Mouse (Mus musculus) liver, embryonic 16.5 days (tissue): Measurements from ENCODE around the gene Cyp2s1. TPM values are rescaled to one million over a fixed set of nuclear protein-coding genes. Genes with fewer than 3 reads are reported as not detected.
A peak's percentile ranks its signal among the peaks of the same experiment; 100 is the strongest.

Source experiments
- ATAC-seq: fragments of 200-750 bp; cut with Nextera tagmentation; 2 replicates; pipeline ENCODE4 v1.8.0; 2017; ENCODE audit warnings: low read depth, mild to moderate bottlenecking, moderate number of reproducible peaks, moderate library complexity
- H3K27ac ChIP-seq: fragments of 300-500 bp; sonication (generic); 2 replicates; pipeline ENCODE4 v1.5.1; 2014; ENCODE audit warnings: mild to moderate bottlenecking, low read length
- H3K27me3 ChIP-seq: fragments of 300-500 bp; sonication (generic); 2 replicates; pipeline ENCODE4 v1.6.1; 2014; ENCODE audit warnings: low read depth, low read length, mixed read lengths; ENCODE audit not compliant: control insufficient read depth, insufficient read depth
- H3K36me3 ChIP-seq: fragments of 300-500 bp; sonication (generic); 2 replicates; pipeline ENCODE4 v1.6.1; 2014; ENCODE audit warnings: mild to moderate bottlenecking; ENCODE audit not compliant: control insufficient read depth, insufficient read depth
- H3K4me1 ChIP-seq: fragments of 300-500 bp; sonication (generic); 2 replicates; pipeline ENCODE4 v1.6.1; 2014; ENCODE audit warnings: low read depth, low read length, mixed read lengths; ENCODE audit not compliant: control insufficient read depth
- H3K4me2 ChIP-seq: fragments of 300-500 bp; sonication (generic); 2 replicates; pipeline ENCODE4 v1.6.1; 2014; ENCODE audit warnings: low read depth, low read length, mixed read lengths
- H3K4me3 ChIP-seq: fragments of 300-500 bp; sonication (generic); 2 replicates; pipeline ENCODE4 v1.5.1; 2014; ENCODE audit warnings: low read depth, mild to moderate bottlenecking, low read length
- H3K9ac ChIP-seq: fragments of 300-500 bp; sonication (generic); 2 replicates; pipeline ENCODE4 v1.6.1; 2014; ENCODE audit warnings: low read depth, low read length
- H3K9me3 ChIP-seq: fragments of 300-500 bp; sonication (generic); replicated peaks from 2 replicates; pipeline ENCODE4 v1.6.1; 2016; ENCODE audit warnings: low read length; ENCODE audit not compliant: control insufficient read depth
- WGBS: fragments of 180-500 bp; shearing (Covaris S2); extraction: QIAGEN DNeasy Blood & Tissue Kit; methylation state at CpG from one replicate; pipeline ENCODE4 v1.1.7; 2014; ENCODE audit not compliant: insufficient replicate concordance; 5-methylcytosine and 5-hydroxymethylcytosine counted together
- polyA plus RNA-seq: library from polyadenylated mRNA; unstranded; fragments of >200 nt; fragmentation: Nextera tagmentation; extraction: Ambion mirVana; gene quantifications from 2 replicates; pipeline ENCODE4 v1.2.1, GENCODE M21; 2015

The Cyp2s1 gene
- polyA plus RNA-seq, 1 experiment from 2014 or later, result 0.80 TPM

GRCm38 (mm10) chr7:25844885-25845284 is 28.2 kb upstream of the Cyp2s1 start:
- Histone ChIP-seq H3K4me1 (no peaks in the 10 kb centered on the region), H3K27ac (no peak overlapping the region), H3K9ac (no peak overlapping the region), H3K36me3 (no peaks in the 10 kb centered on the region), H3K4me3 (no peak overlapping the region), H3K4me2 (no peak overlapping the region), H3K27me3 (no peaks in the 10 kb centered on the region), H3K9me3 (no peaks in the 10 kb centered on the region)
- no peak for ATAC-seq
- 45% methylated on average over 3 of the region's 3 CpGs for WGBS

- 48% methylated on average over 8 of the region's 8 CpGs for WGBS
- Histone ChIP-seq H3K9me3 (no peaks in the 10 kb centered on the region), H3K9ac (no peak overlapping the region), H3K27me3 (no peaks in the 10 kb centered on the region), H3K4me1 (no peaks in the 10 kb centered on the region), H3K27ac (no peak overlapping the region), H3K4me2 (no peak overlapping the region), H3K36me3 (no peaks in the 10 kb centered on the region), H3K4me3 (no peak overlapping the region)
- ATAC-seq, result no peak
These were observed 27.7 kb upstream of the Cyp2s1 start for GRCm38 (mm10) chr7:25844423-25844822.

GRCm38 (mm10) chr7:25843492-25843891 is 26.8 kb upstream of the Cyp2s1 start:
- Histone ChIP-seq H3K4me1 (no peaks in the 10 kb centered on the region), H3K4me2 (no peak overlapping the region), H3K27me3 (no peaks in the 10 kb centered on the region), H3K9me3 (no peaks in the 10 kb centered on the region), H3K4me3 (no peak overlapping the region), H3K9ac (no peak overlapping the region), H3K36me3 (no peaks in the 10 kb centered on the region), H3K27ac (no peak overlapping the region)
- 40% methylated on average over 2 of the region's 2 CpGs for WGBS
- ATAC-seq, result no peak

DNA sequence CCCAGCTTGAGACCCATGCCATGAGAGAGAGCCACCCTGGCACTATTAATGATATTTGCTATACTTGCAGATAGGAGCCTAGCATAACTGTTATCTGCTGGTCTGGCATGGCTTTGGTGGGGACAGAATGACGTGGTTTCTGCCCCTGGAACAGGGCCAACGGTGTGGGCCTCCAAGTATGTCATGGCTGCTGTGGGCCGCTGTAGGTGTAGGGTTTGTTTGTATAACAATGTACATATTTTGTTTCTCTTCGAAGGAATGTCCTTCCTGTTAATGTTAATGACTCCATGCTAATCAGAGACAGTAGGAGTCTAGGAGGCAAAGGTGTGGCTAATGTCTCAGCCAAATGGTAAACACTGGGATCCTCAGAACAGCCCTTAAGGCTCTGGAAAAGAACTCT is 24.2 kb upstream of the Cyp2s1 start:
- Histone ChIP-seq H3K4me3 (no peak overlapping the region), H3K4me2 (no peak overlapping the region), H3K27ac (no peak overlapping the region), H3K9me3 (no peaks in the 10 kb centered on the region), H3K27me3 (no peaks in the 10 kb centered on the region), H3K9ac (no peak overlapping the region), H3K4me1 (no peaks in the 10 kb centered on the region), H3K36me3 (no peaks in the 10 kb centered on the region)
- no peak for ATAC-seq
- 45% methylated on average over 4 of the region's 4 CpGs for WGBS

DNA sequence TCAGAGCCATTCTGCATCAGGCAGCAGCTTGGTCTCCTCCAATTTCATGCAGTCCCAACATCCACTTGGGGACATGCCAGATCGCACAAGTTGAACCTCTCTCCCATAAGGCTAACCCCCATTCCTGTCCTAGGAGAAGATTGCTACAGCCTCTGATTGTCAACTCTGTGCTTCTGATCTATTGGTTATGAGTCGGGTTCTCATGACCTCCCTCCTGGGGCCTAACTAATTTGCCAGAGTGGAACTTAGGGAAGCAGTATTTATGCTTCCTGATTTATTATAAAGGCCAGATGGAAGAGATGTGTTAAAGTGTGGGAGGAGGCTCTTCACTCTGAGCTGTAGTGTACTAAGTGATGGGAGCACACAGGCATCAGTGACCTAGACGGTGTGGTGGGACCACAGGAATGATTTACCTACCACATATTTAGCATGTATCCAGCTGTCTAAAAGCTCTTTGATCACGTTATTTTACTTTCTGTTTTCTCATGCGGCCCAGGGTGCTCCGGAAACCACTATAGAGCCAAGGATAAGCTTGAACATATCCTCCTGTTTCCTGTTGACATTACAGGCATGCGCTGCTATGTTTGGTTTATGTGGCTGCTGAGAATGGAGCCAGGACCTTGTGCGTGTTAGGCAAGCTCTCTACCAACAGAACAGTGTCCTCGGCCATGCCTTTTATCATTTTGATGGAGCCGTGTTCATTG is 18.6 kb upstream of the Cyp2s1 start:
- Histone ChIP-seq H3K9ac (no peak overlapping the region), H3K9me3 (no peaks in the 10 kb centered on the region), H3K36me3 (no peaks in the 10 kb centered on the region), H3K4me2 (no peak overlapping the region), H3K4me1 (no peaks in the 10 kb centered on the region), H3K4me3 (no peak overlapping the region), H3K27ac (no peak overlapping the region), H3K27me3 (no peaks in the 10 kb centered on the region)
- 54% methylated on average over 10 of the region's 10 CpGs for WGBS
- ATAC-seq, result no peak

GRCm38 (mm10) chr7:25831557-25832530 is 15.1 kb upstream of the Cyp2s1 start:
- Histone ChIP-seq H3K4me2 (no peak overlapping the region), H3K4me3 (no peak overlapping the region), H3K36me3 (no peaks in the 10 kb centered on the region), H3K27ac (no peak overlapping the region), H3K4me1 (no peaks in the 10 kb centered on the region), H3K9ac (no peak overlapping the region), H3K27me3 (no peaks in the 10 kb centered on the region), H3K9me3 (no peaks in the 10 kb centered on the region)
- WGBS, result 63% methylated on average over 10 of the region's 10 CpGs
- peak; percentile 48; the same call in 1 of the 2 replicates for ATAC-seq

- H3K27me3 ChIP-seq, result no peaks in the 10 kb centered on the region
- H3K4me1 ChIP-seq, result no peaks in the 10 kb centered on the region
- ATAC-seq, result no peak
- no peak overlapping the region for H3K4me2 ChIP-seq
- no peaks in the 10 kb centered on the region for H3K36me3 ChIP-seq
- no peak overlapping the region for H3K9ac ChIP-seq
- H3K9me3 ChIP-seq, result no peaks in the 10 kb centered on the region
- no peak overlapping the region for H3K27ac ChIP-seq
- 51% methylated on average over 2 of the region's 2 CpGs for WGBS
- H3K4me3 ChIP-seq, result no peak overlapping the region
These were observed 13.5 kb upstream of the Cyp2s1 start for GRCm38 (mm10) chr7:25830251-25830650.

DNA sequence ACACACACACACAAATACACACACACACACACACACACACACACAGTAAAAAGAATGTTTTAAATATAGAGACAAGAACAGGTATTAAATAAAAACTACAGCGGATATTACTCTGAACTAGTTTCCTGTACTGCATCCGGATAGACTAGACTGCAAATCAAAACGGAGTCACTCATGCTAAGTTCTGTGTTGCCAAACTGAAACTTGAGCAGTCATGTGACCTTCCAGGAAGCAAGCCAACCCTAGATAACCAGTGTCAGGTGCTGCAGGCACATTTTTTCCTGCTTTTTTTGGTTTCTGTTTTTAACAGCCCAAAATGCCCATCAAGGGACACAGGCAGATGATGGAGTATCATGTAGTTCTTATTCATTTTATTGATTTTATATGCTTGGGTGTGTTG is 10.5 kb upstream of the Cyp2s1 start:
- 9% methylated on average over 3 of the region's 3 CpGs for WGBS
- peak; percentile 37; the same call in 1 of the 2 replicates for ATAC-seq

DNA sequence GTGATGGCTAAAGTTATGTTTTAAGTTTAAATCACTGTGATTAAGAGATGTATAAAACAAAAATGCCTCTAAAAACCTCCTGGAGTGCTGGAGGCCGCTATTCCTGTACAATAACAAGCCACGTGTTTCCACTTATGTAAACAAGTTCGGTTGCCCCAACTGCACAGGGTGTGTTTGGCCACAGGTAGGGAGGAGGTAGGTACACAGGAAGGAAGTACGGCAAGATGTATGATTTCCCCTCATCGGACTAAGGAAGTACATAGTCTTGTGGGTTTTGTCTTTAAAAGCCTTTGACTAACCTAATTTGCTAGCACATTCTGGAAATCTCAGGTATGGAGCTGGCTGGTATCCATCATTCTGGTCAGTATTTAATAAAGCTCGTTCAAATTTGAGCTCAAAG is 9.3 kb upstream of the Cyp2s1 start:
- H3K9me3 ChIP-seq, result no peaks in the 10 kb centered on the region
- H3K27ac ChIP-seq, result no peak overlapping the region
- no peaks in the 10 kb centered on the region for H3K4me1 ChIP-seq
- ATAC-seq, result no peak
- H3K36me3 ChIP-seq, result no peaks in the 10 kb centered on the region
- H3K4me2 ChIP-seq, result no peak overlapping the region
- no peaks in the 10 kb centered on the region for H3K27me3 ChIP-seq
- no peak overlapping the region for H3K4me3 ChIP-seq
- H3K9ac ChIP-seq, result no peak overlapping the region
- WGBS, result 31% methylated on average over 6 of the region's 6 CpGs

More for the DNA sequence above, 10.5 kb upstream of the Cyp2s1 start:
- no peaks in the 10 kb centered on the region for H3K4me1 ChIP-seq
- H3K27ac ChIP-seq, result no peak overlapping the region
- no peaks in the 10 kb centered on the region for H3K36me3 ChIP-seq
- no peaks in the 10 kb centered on the region for H3K9me3 ChIP-seq
- no peaks in the 10 kb centered on the region for H3K27me3 ChIP-seq
- H3K4me3 ChIP-seq, result no peak overlapping the region
- no peak overlapping the region for H3K9ac ChIP-seq
- H3K4me2 ChIP-seq, result no peak overlapping the region
